Mouse (Mus musculus) erythroblast, embryonic 14.5 days (primary cell): Measurements from ENCODE around the gene Zfp410.

Source experiments
- GATA1 ChIP-seq: IDR thresholded peaks from 2 replicates; pipeline ENCODE4 v1.6.1; 2012; ENCODE audit warnings: low read length, inconsistent platforms, mixed read lengths
- TAL1 ChIP-seq: IDR thresholded peaks from 3 replicates; pipeline ENCODE4 v1.6.1; 2012; ENCODE audit warnings: low read length, inconsistent platforms, mixed read lengths

DNA sequence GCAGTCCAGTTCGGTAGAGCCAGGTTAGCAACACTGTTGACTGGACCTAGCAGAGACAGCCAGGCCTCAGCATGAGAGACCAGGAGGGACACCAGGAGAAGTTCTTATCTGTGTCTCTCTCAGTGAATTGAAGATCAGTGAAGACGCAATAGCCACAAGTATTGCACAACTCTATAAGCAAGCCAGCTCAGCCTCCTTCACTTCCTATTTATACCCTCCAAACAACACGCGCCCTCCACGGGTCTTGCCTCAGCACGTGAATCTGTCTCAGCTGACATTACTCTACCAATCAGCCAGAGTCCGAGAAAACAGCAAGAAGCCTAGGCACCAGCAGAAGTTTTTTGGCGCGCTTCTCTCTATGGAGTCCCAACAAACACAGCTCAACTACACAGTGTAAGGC lies 41.4 kb upstream of the Zfp410 start:
- no peak for TF ChIP-seq GATA1
- TF ChIP-seq TAL1, result no peak
